Mouse (Mus musculus) brain, embryonic 14.5 days (tissue): ENCODE results near the gene Serpina16.

ENCODE experiments used
- CTCF ChIP-seq: fragments of 200-500 bp; IDR thresholded peaks from 2 replicates; pipeline ENCODE4 v1.5.1; 2012; ENCODE audit warnings: inconsistent platforms, mild to moderate bottlenecking, moderate library complexity, borderline replicate concordance; ENCODE audit not compliant: insufficient read depth, insufficient read length; ENCODE audit errors: extremely low read depth
- POLR2A ChIP-seq: fragments of 200-500 bp; IDR thresholded peaks from 2 replicates; pipeline ENCODE4 v1.6.1; 2012; ENCODE audit warnings: mild to moderate bottlenecking, inconsistent platforms, borderline replicate concordance; ENCODE audit not compliant: poor library complexity, insufficient read depth, insufficient read length, severe bottlenecking; ENCODE audit errors: extremely low read depth

DNA sequence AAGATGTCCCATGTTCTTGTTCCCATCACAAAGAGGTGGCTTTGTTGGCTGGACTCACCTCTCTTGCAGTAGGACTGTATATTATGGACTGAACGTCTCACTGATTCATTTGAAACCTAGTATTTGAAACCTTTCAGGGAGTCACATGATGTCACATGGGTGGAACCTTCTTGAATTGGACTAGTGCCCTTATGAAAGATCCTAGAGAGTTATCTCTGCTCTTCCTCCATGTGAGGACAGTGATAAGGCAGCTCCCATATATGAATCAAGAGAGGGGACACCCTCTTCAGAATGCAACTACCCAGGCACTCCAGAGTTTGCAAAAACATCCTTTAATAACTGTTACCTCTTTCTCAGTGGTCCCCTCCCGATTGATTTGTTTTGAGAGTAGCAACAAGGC, 29.6 kb downstream of the Serpina16 start:
- no peak for TF ChIP-seq POLR2A
- no peak for TF ChIP-seq CTCF
